Mouse (Mus musculus) kidney, postnatal 0 days (tissue): ENCODE measurements at regions not wholly inside any gene's neighbourhood (a gene's known extent, or its start where the extent isn't known, plus 50 kb on each side); places are given as distances from the start of the nearest gene placed in this dataset.

Experiments
- ATAC-seq: fragments of 200-750 bp; cut with Nextera tagmentation; replicated peaks from 2 replicates; pipeline ENCODE4 v1.8.0; 2017; ENCODE audit warnings: low read depth, moderate number of reproducible peaks, moderate TSS enrichment, moderate library complexity; ENCODE audit not compliant: low FRiP score
- DNase-seq: peaks from one replicate; pipeline ENCODE4 v3.0.0-alpha.2; 2016; ENCODE audit warnings: low spot score
- H3K27ac ChIP-seq: fragments of 300-500 bp; sonication (generic); 2 replicates; pipeline ENCODE4 v1.5.1; 2014; ENCODE audit warnings: mild to moderate bottlenecking
- H3K27me3 ChIP-seq: fragments of 300-500 bp; sonication (generic); 2 replicates; pipeline ENCODE4 v1.6.1; 2014; ENCODE audit warnings: low read length, mixed read lengths; ENCODE audit not compliant: insufficient read depth
- H3K36me3 ChIP-seq: fragments of 300-500 bp; sonication (generic); 2 replicates; pipeline ENCODE4 v1.6.1; 2014; ENCODE audit warnings: low read length, mixed read lengths; ENCODE audit not compliant: insufficient read depth
- H3K4me1 ChIP-seq: fragments of 300-500 bp; sonication (generic); replicated peaks from 2 replicates; pipeline ENCODE4 v1.6.1; 2014; ENCODE audit warnings: antibody characterized with exemption, low read length, mixed read lengths; ENCODE audit not compliant: insufficient read depth
- H3K4me2 ChIP-seq: fragments of 300-500 bp; sonication (generic); 2 replicates; pipeline ENCODE4 v1.6.1; 2014; ENCODE audit warnings: mild to moderate bottlenecking, low read length, moderate library complexity, mixed read lengths
- H3K4me3 ChIP-seq: fragments of 300-500 bp; sonication (generic); replicated peaks from 2 replicates; pipeline ENCODE4 v1.5.1; 2014; ENCODE audit warnings: low read depth, low read length
- H3K9ac ChIP-seq: fragments of 300-500 bp; sonication (generic); 2 replicates; pipeline ENCODE4 v1.6.1; 2014; ENCODE audit warnings: low read depth, low read length
- H3K9me3 ChIP-seq: fragments of 300-500 bp; sonication (generic); replicated peaks from 2 replicates; pipeline ENCODE4 v1.6.1; 2016; ENCODE audit warnings: low read length, inconsistent platforms, mixed read lengths
- CTCF ChIP-seq: IDR thresholded peaks from 2 replicates; pipeline ENCODE4 v1.5.1; 2016; ENCODE audit warnings: antibody characterized with exemption, low read depth, mild to moderate bottlenecking, moderate library complexity
- WGBS: fragments of 180-500 bp; shearing (Covaris S2); extraction: QIAGEN DNeasy Blood & Tissue Kit; methylation state at CpG from one replicate; pipeline ENCODE4 v1.1.7; 2014; 5-methylcytosine and 5-hydroxymethylcytosine counted together

GRCm38 (mm10) chr11:91131960-91132359 lies 443.8 kb upstream of the Tom1l1 start:
- 14% methylated on average over 6 of the region's 6 CpGs for WGBS
- TF ChIP-seq CTCF, result no peak
- no peaks in the 10 kb centered on the region for H3K4me1 ChIP-seq
- H3K9me3 ChIP-seq, result no peaks in the 10 kb centered on the region
- H3K4me3 ChIP-seq, result no peak overlapping the region
- peak; percentile 28 for DNase-seq
- no peaks in the 10 kb centered on the region for H3K27me3 ChIP-seq
- H3K9ac ChIP-seq, result no peak overlapping the region
- ATAC-seq, result no peak
- no peak overlapping the region for H3K27ac ChIP-seq
- H3K4me2 ChIP-seq, result no peak overlapping the region
- no peaks in the 10 kb centered on the region for H3K36me3 ChIP-seq

- no peaks in the 10 kb centered on the region for H3K9me3 ChIP-seq
- H3K4me1 ChIP-seq, result no peaks in the 10 kb centered on the region
- ATAC-seq (no peak), DNase-seq (no peak)
- no peak overlapping the region for H3K4me3 ChIP-seq
- H3K9ac ChIP-seq, result no peak overlapping the region
- H3K27me3 ChIP-seq, result no peaks in the 10 kb centered on the region
- H3K4me2 ChIP-seq, result no peak overlapping the region
- TF ChIP-seq CTCF, result no peak
- WGBS, result 48% methylated on average over 5 of the region's 5 CpGs
- no peaks in the 10 kb centered on the region for H3K36me3 ChIP-seq
- no peak overlapping the region for H3K27ac ChIP-seq
These were observed 410.0 kb upstream of the Tom1l1 start for GRCm38 (mm10) chr11:91098186-91098585.

GRCm38 (mm10) chr11:91097552-91097951 lies 409.4 kb upstream of the Tom1l1 start:
- 34% methylated on average over 3 of the region's 3 CpGs for WGBS
- TF ChIP-seq CTCF, result peak; percentile 50
- no peak overlapping the region for H3K4me3 ChIP-seq
- no peaks in the 10 kb centered on the region for H3K27me3 ChIP-seq
- ATAC-seq (no peak), DNase-seq (peak; percentile 69)
- H3K4me2 ChIP-seq, result no peak overlapping the region
- H3K9ac ChIP-seq, result no peak overlapping the region
- H3K9me3 ChIP-seq, result no peaks in the 10 kb centered on the region
- no peaks in the 10 kb centered on the region for H3K36me3 ChIP-seq
- no peaks in the 10 kb centered on the region for H3K4me1 ChIP-seq
- no peak overlapping the region for H3K27ac ChIP-seq

GRCm38 (mm10) chr11:91096000-91096652 lies 408.0 kb upstream of the Tom1l1 start:
- Histone ChIP-seq H3K9ac (no peak overlapping the region), H3K4me1 (no peaks in the 10 kb centered on the region), H3K27me3 (no peaks in the 10 kb centered on the region), H3K9me3 (no peaks in the 10 kb centered on the region), H3K4me2 (no peak overlapping the region), H3K27ac (no peak overlapping the region), H3K4me3 (no peak overlapping the region), H3K36me3 (no peaks in the 10 kb centered on the region)
- WGBS, result 16% methylated on average over 12 of the region's 12 CpGs
- DNase-seq (peak; percentile 78), ATAC-seq (no peak)
- TF ChIP-seq CTCF, result no peak

GRCm38 (mm10) chr11:91065365-91065764 lies 377.2 kb upstream of the Tom1l1 start:
- peak; percentile 36 for DNase-seq
- ATAC-seq, result no peak
- no peaks in the 10 kb centered on the region for H3K4me1 ChIP-seq
- no peak overlapping the region for H3K27ac ChIP-seq
- H3K36me3 ChIP-seq, result no peaks in the 10 kb centered on the region
- 56% methylated on average over 6 of the region's 6 CpGs for WGBS
- no peak for TF ChIP-seq CTCF
- H3K4me3 ChIP-seq, result no peak overlapping the region
- H3K4me2 ChIP-seq, result no peak overlapping the region
- no peak overlapping the region for H3K9ac ChIP-seq
- H3K27me3 ChIP-seq, result no peaks in the 10 kb centered on the region
- H3K9me3 ChIP-seq, result no peaks in the 10 kb centered on the region

GRCm38 (mm10) chr11:91056966-91057597 lies 368.9 kb upstream of the Tom1l1 start:
- no peak overlapping the region for H3K4me3 ChIP-seq
- no peak for TF ChIP-seq CTCF
- no peak overlapping the region for H3K27ac ChIP-seq
- H3K27me3 ChIP-seq, result no peaks in the 10 kb centered on the region
- H3K36me3 ChIP-seq, result no peaks in the 10 kb centered on the region
- H3K4me1 ChIP-seq, result no peaks in the 10 kb centered on the region
- no peaks in the 10 kb centered on the region for H3K9me3 ChIP-seq
- peak; percentile 65; the same call in 1 of the 2 replicates for ATAC-seq
- DNase-seq, result peak; percentile 77
- no peak overlapping the region for H3K9ac ChIP-seq
- 24% methylated on average over 9 of the region's 9 CpGs for WGBS
- H3K4me2 ChIP-seq, result no peak overlapping the region
